Mouse (Mus musculus): Measurements from ENCODE around the gene Lcn10.
"Not testable (repeated sequence)": the region's sequence is repeated elsewhere in the genome, so short reads cannot be mapped to it uniquely, and the experiment has no call there.

GRCm38 (mm10) chr2:25709791-25710190 is 27.3 kb downstream of the Lcn10 start:
- TF ChIP-seq CTCF (IDR thresholded peaks at IDR 0.05; ENCODE audit: insufficient read depth, low read length); POLR2A (IDR thresholded peaks at IDR 0.05; ENCODE audit: borderline replicate concordance, extremely low read depth, low read depth, low read length): not testable (repeated sequence)
